Mouse (Mus musculus) MEL (cell line): Measurements from ENCODE around the gene Hdgf.

Source experiments
- CTCF ChIP-seq, 3 experiments: IDR thresholded peaks in 2 of 3; conservative IDR thresholded peaks in 1 of 3; 2 replicates each; pipeline ENCODE4 v1.5.1; 2011 to 2012; ENCODE audit warnings: low read length in 3 of 3, low read depth in 2 of 3, mild to moderate bottlenecking in 2 of 3, improper control_type of control experiment in 1 of 3, inconsistent platforms in 1 of 3, mixed read lengths in 1 of 3, moderate library complexity in 1 of 3; ENCODE audit not compliant: control insufficient read depth in 1 of 3, insufficient read depth in 1 of 3, poor library complexity in 1 of 3, severe bottlenecking in 1 of 3
- ELF1 ChIP-seq: IDR thresholded peaks from 2 replicates; pipeline ENCODE4 v1.6.1; 2014; ENCODE audit warnings: low read depth, mild to moderate bottlenecking, inconsistent platforms, low read length, improper control_type of control experiment, moderate library complexity
- EP300 ChIP-seq, 2 experiments: IDR thresholded peaks; 2 replicates each; pipeline ENCODE4 v1.6.1; 2011; ENCODE audit warnings: improper control_type of control experiment in 2 of 2, low read length in 2 of 2, low read depth in 1 of 2, mild to moderate bottlenecking in 1 of 2
- HCFC1 ChIP-seq: IDR thresholded peaks from 2 replicates; pipeline ENCODE4 v1.6.1; 2012; ENCODE audit warnings: low read depth, mild to moderate bottlenecking, inconsistent platforms, low read length, improper control_type of control experiment, moderate library complexity
- ZNF384 ChIP-seq: IDR thresholded peaks from 2 replicates; pipeline ENCODE4 v1.6.1; 2012; ENCODE audit warnings: low read depth, mild to moderate bottlenecking, inconsistent platforms, low read length, improper control_type of control experiment

DNA sequence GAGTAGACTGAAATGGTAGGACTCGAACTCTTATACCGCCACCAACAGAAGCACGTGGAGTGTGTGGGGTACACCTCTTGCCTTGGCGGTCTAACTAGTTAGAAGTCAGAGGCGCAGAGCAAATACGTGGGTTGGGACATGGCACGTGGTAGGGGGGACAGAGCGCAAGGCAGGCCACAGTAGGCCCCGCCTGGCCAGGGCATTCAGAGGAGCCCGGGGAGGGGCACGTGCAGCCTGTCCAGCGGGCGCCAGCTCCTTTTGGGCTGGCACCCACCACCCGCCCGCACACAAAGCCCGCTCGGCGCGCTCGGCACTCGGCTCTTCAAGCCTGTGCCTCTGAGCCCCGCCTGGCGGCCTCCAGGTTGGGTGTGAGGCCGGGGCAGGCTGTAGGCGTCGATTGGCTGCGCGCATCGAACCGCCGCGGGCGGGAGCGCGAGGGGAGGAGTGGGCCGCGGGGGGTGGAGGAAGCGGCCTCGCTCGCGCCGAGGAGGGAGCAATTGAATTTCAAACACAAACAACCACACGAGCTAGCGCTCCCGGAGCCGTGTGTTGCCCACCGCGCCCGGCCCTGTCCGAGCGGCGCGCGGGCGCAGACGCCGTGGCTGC, at the start of gene Hdgf:
- 0 out of 2 replicates have a peak, but pooled peaks have one; percentile 47 for TF ChIP-seq ELF1
- TF ChIP-seq HCFC1 = peak; percentile 95
- peak in 1 of 2 experiments; percentile 40; a peak in 2 of 4 replicates for TF ChIP-seq EP300 (IDR thresholded peaks at IDR 0.05; ENCODE audit: low read depth in 1 of 2, low read length in 2 of 2)
- no peak for TF ChIP-seq CTCF (IDR thresholded peaks at IDR 0.05 in 2 of 3, conservative IDR thresholded peaks at IDR 0.05 in 1 of 3; ENCODE audit: control insufficient read depth in 1 of 3, insufficient read depth in 1 of 3, low read depth in 2 of 3, low read length in 3 of 3, poor library complexity in 1 of 3, severe bottlenecking in 1 of 3)
- TF ChIP-seq ZNF384 = no peak
